Mouse (Mus musculus) thymus, adult 2 months (tissue): ENCODE results near the gene Arfgef2. TPM values are rescaled to one million over a fixed set of nuclear protein-coding genes. Genes with fewer than 3 reads are reported as not detected.

Source experiments
- DNase-seq: peaks from one replicate; pipeline ENCODE4 v3.0.0; 2021
- H3K27ac ChIP-seq: fragments of 200-500 bp; 2 replicates; pipeline ENCODE4 v1.5.1; 2012; ENCODE audit warnings: low read length, control low read depth; ENCODE audit not compliant: control insufficient read depth, insufficient read depth
- H3K27me3 ChIP-seq: fragments of 200-500 bp; 2 replicates; pipeline ENCODE4 v1.6.1; 2012; ENCODE audit warnings: mild to moderate bottlenecking, low read length, moderate library complexity, mixed read lengths; ENCODE audit not compliant: control insufficient read depth, insufficient read depth
- H3K36me3 ChIP-seq: fragments of 200-500 bp; 2 replicates; pipeline ENCODE4 v1.6.1; 2012; ENCODE audit warnings: mild to moderate bottlenecking, low read length, moderate library complexity; ENCODE audit not compliant: control insufficient read depth, insufficient read depth
- H3K4me1 ChIP-seq: fragments of 200-500 bp; replicated peaks from 2 replicates; pipeline ENCODE4 v1.6.1; 2012; ENCODE audit warnings: low read length; ENCODE audit not compliant: control insufficient read depth, insufficient read depth
- H3K4me3 ChIP-seq: fragments of 200-500 bp; 2 replicates; pipeline ENCODE4 v1.5.1; 2012; ENCODE audit warnings: mild to moderate bottlenecking, low read length, control low read depth, moderate library complexity; ENCODE audit not compliant: control insufficient read depth, insufficient read depth
- CTCF ChIP-seq: fragments of 200-500 bp; IDR thresholded peaks from 2 replicates; pipeline ENCODE4 v1.5.1; 2012; ENCODE audit warnings: mild to moderate bottlenecking, control low read depth, low read length, moderate library complexity, borderline replicate concordance; ENCODE audit not compliant: control insufficient read depth, poor library complexity, insufficient read depth; ENCODE audit errors: extremely low read depth
- POLR2A ChIP-seq: fragments of 200-500 bp; IDR thresholded peaks from 2 replicates; pipeline ENCODE4 v1.6.1; 2012; ENCODE audit warnings: mild to moderate bottlenecking, low read length, control low read depth, moderate library complexity; ENCODE audit not compliant: control insufficient read depth, poor library complexity, insufficient read depth; ENCODE audit errors: extremely low read depth
- whole genome bisulfite sequencing: fragments of 180-500 bp; shearing (Covaris S2); methylation state at CpG from one replicate; pipeline ENCODE4 v1.1.7; 2018; 5-methylcytosine and 5-hydroxymethylcytosine counted together
- polyA plus RNA-seq: library from polyadenylated mRNA; depleted of rRNA; stranded (reverse); fragments of >200 nt; gene quantifications from 2 replicates; pipeline ENCODE4 v1.2.3, GENCODE M21; 2012

Arfgef2 gene
- polyA plus RNA-seq, 1 experiment: 18.7 TPM

GRCm38 (mm10) chr2:166910536-166910935, 105.1 kb downstream of the Arfgef2 start:
- no peaks in the 10 kb centered on the region for H3K36me3 ChIP-seq
- TF ChIP-seq CTCF (no peak), POLR2A (no peak)
- 95% methylated on average over 8 of the region's 8 CpGs for WGBS
- no peak for DNase-seq
- no peak overlapping the region for H3K27ac ChIP-seq
- H3K4me1 ChIP-seq: peaks cover 7% of the 10 kb centered on the region
- H3K4me3 ChIP-seq: no peak overlapping the region
- H3K27me3 ChIP-seq: no peaks in the 10 kb centered on the region

- no peaks in the 10 kb centered on the region for H3K4me1 ChIP-seq
- no peak for TF ChIP-seq POLR2A
- no peak for TF ChIP-seq CTCF
- no peak overlapping the region for H3K27ac ChIP-seq
- no peaks in the 10 kb centered on the region for H3K27me3 ChIP-seq
- no peak overlapping the region for H3K4me3 ChIP-seq
- 96% methylated on average over 2 of the region's 2 CpGs for whole genome bisulfite sequencing
- no peak for DNase-seq
- peaks cover 78% of the 10 kb centered on the region for H3K36me3 ChIP-seq
Measured at GRCm38 (mm10) chr2:166923971-166924370, 118.6 kb downstream of the Arfgef2 start.

- Histone ChIP-seq H3K4me1 (no peaks in the 10 kb centered on the region), H3K36me3 (peaks cover 82% of the 10 kb centered on the region), H3K27me3 (no peaks in the 10 kb centered on the region), H3K4me3 (no peak overlapping the region), H3K27ac (no peak overlapping the region)
- 97% methylated on average over 6 of the region's 6 CpGs for WGBS
- no peak for DNase-seq
- no peak for TF ChIP-seq CTCF
- no peak for TF ChIP-seq POLR2A
Measured at GRCm38 (mm10) chr2:166933943-166934342, 128.6 kb downstream of the Arfgef2 start.

GRCm38 (mm10) chr2:166934416-166934815, 129.0 kb downstream of the Arfgef2 start:
- DNase-seq: no peak
- no peak overlapping the region for H3K4me3 ChIP-seq
- no peak for TF ChIP-seq POLR2A
- no peak for TF ChIP-seq CTCF
- 99% methylated on average over 5 of the region's 5 CpGs for WGBS
- no peaks in the 10 kb centered on the region for H3K27me3 ChIP-seq
- no peak overlapping the region for H3K27ac ChIP-seq
- no peaks in the 10 kb centered on the region for H3K4me1 ChIP-seq
- peaks cover 82% of the 10 kb centered on the region for H3K36me3 ChIP-seq

- 98% methylated on average over 7 of the region's 7 CpGs for WGBS
- TF ChIP-seq CTCF (no peak), POLR2A (no peak)
- H3K36me3 ChIP-seq: peaks cover 80% of the 10 kb centered on the region
Measured at GRCm38 (mm10) chr2:166935582-166935981, 130.2 kb downstream of the Arfgef2 start.

GRCm38 (mm10) chr2:166936166-166936565, 130.8 kb downstream of the Arfgef2 start:
- Histone ChIP-seq H3K27me3 (no peaks in the 10 kb centered on the region), H3K27ac (no peak overlapping the region), H3K4me1 (no peaks in the 10 kb centered on the region), H3K4me3 (no peak overlapping the region), H3K36me3 (peaks cover 80% of the 10 kb centered on the region)
- DNase-seq: no peak
- TF ChIP-seq POLR2A (no peak), CTCF (no peak)
- 95% methylated on average over 2 of the region's 2 CpGs for WGBS

More at GRCm38 (mm10) chr2:166935582-166935981, 130.2 kb downstream of the Arfgef2 start:
- no peak for DNase-seq
- H3K4me1 ChIP-seq: no peaks in the 10 kb centered on the region
- H3K27ac ChIP-seq: no peak overlapping the region
- no peak overlapping the region for H3K4me3 ChIP-seq
- no peaks in the 10 kb centered on the region for H3K27me3 ChIP-seq

- Histone ChIP-seq H3K4me1 (no peaks in the 10 kb centered on the region), H3K27me3 (no peaks in the 10 kb centered on the region), H3K4me3 (no peak overlapping the region), H3K27ac (no peak overlapping the region), H3K36me3 (peaks cover 81% of the 10 kb centered on the region)
- DNase-seq: no peak
- TF ChIP-seq CTCF (no peak), POLR2A (no peak)
- WGBS: 96% methylated on average over 2 of the region's 2 CpGs
Measured at GRCm38 (mm10) chr2:166943146-166943545, 137.8 kb downstream of the Arfgef2 start.
